Mouse (Mus musculus) cerebellum, adult 11 months (tissue): ENCODE results near the gene Dok5.

ENCODE experiments used
- DNase-seq: peaks from one replicate; pipeline ENCODE4 v3.0.0; 2022

Gene Dok5

GRCm38 (mm10) chr2:170738891-170739290 lies 7.3 kb downstream of the Dok5 start:
- DNase-seq, result no peak

DNA sequence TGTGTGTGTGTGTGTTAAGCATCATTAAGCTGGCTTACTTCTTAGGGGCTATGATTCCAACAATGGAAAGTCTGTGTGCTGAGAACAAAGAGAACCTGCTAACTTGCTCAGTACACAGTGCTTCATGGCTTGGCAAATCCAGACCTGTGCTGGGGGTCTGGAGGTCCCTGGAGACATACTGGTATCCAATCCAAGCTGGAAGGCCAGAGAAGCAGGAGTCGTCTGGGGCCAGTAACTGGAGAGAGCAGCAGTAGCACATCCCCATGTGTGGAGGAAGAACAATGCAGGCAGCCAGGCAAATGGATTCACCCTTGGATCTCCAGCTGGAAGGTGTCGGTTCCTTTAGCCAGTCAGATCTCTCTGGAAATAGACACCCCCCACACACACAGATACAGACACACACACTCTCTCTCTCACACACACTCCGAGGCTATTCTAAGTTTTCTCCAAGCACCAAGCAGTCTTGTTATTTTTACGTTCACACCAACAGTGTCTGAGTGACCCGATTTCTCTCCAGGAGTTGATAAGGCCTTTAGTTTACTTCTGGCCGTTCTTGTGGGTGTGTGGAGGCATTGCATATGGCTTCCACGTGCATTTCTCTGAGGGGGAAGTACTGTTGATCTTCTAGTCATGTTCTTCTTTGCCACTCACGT lies 8.2 kb downstream of the Dok5 start:
- DNase-seq, result no peak

GRCm38 (mm10) chr2:170743521-170743920 lies 11.9 kb downstream of the Dok5 start:
- DNase-seq, result no peak

DNA sequence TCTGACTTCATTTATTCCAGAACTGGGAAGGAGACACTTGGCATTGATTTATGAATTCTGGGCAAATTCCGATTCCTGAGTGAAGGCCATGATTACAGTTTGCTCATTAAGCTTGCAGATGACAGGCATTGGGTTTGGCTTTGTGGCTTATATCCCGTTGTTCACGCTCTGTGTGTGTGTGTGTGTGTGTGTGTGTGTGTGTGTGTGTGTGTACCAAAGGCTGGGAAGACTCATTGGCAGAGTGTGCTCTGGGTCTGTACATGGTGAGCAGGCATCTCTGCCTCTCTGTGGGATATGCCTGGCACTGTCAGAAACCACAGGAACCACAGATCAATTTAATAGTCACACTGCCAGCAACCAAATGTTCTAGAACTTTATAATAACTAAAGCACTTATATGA lies 17.3 kb downstream of the Dok5 start:
- DNase-seq, result no peak

- no peak for DNase-seq
Observed at GRCm38 (mm10) chr2:170752191-170752850, 20.7 kb downstream of the Dok5 start.

GRCm38 (mm10) chr2:170755817-170756216 lies 24.2 kb downstream of the Dok5 start:
- no peak for DNase-seq

- no peak for DNase-seq
Observed at GRCm38 (mm10) chr2:170756667-170757066, 25.1 kb downstream of the Dok5 start.

DNA sequence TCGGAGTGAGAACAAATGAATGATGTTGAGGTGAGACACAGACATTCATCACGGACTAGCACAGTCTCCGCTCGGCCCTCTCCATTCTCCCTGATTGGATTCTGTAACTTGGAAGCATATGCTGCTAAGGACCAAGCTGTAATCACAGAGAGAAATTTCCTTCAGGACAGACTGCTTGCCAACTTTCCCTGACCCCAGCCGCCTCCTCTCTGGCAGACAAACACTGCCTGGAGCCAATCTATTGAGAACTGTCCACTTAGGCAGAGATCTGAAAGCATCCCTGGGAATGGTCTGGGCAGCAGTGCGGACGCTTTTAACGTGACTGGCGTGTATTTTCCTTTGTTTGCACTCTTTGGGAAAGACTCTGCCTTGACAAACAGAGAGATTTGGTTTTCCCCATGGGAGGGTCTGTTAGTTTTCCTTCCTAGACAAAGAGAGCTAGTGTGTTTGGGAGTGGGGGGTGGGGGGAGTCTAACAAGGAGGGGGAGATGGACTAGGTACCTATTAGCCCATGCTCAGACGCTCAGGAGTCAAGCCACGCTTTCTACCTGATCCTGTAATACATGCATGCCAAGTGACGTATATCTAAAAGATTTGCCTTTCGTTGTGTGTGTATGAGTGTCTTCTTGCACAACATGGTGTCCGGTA lies 25.7 kb downstream of the Dok5 start:
- no peak for DNase-seq

GRCm38 (mm10) chr2:170758201-170758600 lies 26.6 kb downstream of the Dok5 start:
- DNase-seq, result no peak

- no peak for DNase-seq
Observed at GRCm38 (mm10) chr2:170764704-170765103, 33.1 kb downstream of the Dok5 start.

GRCm38 (mm10) chr2:170767243-170767642 lies 35.6 kb downstream of the Dok5 start:
- DNase-seq, result no peak

- DNase-seq, result no peak
Observed at GRCm38 (mm10) chr2:170768699-170769098, 37.1 kb downstream of the Dok5 start.

- DNase-seq, result no peak
Observed at GRCm38 (mm10) chr2:170771555-170771954, 39.9 kb downstream of the Dok5 start.

DNA sequence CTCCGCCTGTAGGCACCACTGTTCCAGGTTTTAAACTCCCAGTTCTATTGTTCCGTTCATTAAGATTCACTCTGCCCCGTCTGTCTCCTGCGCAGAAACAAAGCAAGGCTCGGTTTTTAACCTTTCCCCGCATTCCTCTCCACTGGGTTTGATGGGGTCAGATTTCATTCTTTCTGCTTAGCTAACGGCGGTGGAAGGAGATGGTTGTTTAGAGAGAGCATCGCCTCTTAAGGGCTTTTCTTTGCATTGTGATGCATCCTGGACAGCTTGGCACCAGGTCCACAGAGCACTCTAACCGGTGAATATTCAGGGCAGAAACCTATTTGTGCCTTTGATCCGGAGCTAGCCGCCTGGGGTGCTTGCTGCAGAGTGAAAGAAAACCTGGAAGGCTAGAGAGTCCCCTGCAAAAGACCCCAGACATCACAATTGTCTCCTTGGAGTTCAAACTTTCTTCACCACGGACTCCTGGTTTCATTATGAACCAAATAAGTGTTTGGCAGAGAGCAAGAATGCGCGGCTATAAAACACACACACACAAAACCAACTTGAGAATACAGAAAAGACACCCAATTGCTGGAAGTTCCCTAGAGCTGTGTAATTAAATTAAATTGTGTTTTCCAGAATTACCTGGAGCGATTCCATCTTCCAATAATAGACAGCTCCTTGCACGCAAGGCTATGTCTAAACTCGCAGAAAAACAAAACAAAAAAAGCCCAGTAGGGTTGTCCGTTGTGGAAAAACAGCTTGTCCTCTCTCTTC lies 40.7 kb downstream of the Dok5 start:
- DNase-seq, result no peak

- no peak for DNase-seq
Observed at GRCm38 (mm10) chr2:170772885-170773270, 41.3 kb downstream of the Dok5 start.

DNA sequence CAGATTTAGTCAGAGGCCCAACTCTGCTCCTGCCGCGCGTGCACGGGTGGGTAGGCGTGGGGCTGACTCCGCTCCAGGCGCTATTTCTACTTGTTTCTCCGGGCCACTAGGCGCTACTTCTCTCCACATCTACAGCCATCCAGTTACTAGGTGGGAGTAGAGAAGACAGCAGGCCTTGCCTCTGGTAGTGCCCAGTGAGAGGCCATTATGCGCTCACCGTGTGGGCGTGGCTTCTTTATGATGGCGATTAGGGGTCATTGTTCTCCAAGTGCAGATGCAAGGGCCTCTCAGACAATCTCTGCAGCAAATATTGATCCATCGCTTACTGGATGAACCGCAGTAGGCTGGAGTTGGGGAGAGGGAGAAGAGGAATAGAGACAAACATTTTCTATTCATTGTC lies 44.0 kb downstream of the Dok5 start:
- DNase-seq, result no peak

- no peak for DNase-seq
Observed at GRCm38 (mm10) chr2:170776107-170776506, 44.5 kb downstream of the Dok5 start.

GRCm38 (mm10) chr2:170777572-170777971 lies 46.0 kb downstream of the Dok5 start:
- no peak for DNase-seq

GRCm38 (mm10) chr2:170780010-170780750 lies 48.6 kb downstream of the Dok5 start:
- no peak for DNase-seq

GRCm38 (mm10) chr2:170788101-170788500 lies 56.5 kb downstream of the Dok5 start:
- DNase-seq, result no peak

- no peak for DNase-seq
Observed at GRCm38 (mm10) chr2:170791332-170792017, 59.9 kb downstream of the Dok5 start.

DNA sequence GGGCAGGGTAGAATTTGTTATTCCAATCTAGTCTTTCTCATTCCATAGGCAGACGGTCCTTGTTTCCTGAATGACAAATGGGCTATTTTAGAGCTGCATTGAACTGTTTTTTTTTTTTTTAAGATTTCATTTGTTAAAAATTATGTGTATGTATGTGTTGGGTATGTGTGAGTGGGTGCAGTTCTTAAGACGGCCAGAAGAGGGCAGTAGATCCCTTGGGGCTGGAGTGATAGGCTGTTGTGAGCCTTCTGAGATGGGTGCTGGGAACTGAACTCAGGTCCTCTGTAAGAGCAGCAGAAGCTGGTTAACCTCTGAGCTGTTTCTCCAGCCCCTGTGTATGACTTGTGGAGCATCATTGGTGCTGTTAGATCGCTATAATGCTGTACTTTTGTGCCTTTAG lies 63.6 kb downstream of the Dok5 start:
- no peak for DNase-seq
